Mouse (Mus musculus) mouse embryonic stem cell (cell line): ENCODE measurements around the gene Card9.

ENCODE experiments used
- in situ Hi-C, 2 experiments: fragments of 300-500 bp; cut with MboI; formaldehyde crosslinking; loops; 1 replicate in 1 of 2; 3 replicates in 1 of 2; pipeline ENCODE4 v1.14.3; 2019 to 2020; ENCODE audit warnings: low sequenced_read_pairs in 2 of 2, low pct_unique_long_range_greater_than_20kb in 1 of 2, mixed read lengths in 1 of 2; ENCODE audit not compliant: unreplicated experiment in 1 of 2

Gene Card9

DNA sequence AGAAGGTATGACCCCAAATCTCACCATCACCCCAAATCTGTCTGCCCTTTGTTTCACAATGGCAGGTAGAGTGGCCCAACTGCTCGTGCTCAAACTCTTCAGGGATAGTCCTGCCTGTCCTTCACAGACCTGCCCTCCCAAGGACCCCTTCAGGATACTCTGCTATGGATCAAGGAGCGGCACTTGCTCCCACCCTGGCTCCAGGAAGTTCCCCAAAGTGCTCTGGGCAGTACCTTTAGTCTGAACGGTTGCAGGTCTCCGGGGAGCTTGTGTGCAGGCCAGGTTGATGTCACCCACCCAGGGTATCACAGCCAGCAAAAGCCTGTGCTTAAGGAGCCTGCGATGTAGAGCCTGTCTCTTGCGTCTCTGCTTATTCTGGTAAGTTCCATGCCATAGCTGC, 7.2 kb upstream of the Card9 start:
- in situ Hi-C loops: no loop called here

DNA sequence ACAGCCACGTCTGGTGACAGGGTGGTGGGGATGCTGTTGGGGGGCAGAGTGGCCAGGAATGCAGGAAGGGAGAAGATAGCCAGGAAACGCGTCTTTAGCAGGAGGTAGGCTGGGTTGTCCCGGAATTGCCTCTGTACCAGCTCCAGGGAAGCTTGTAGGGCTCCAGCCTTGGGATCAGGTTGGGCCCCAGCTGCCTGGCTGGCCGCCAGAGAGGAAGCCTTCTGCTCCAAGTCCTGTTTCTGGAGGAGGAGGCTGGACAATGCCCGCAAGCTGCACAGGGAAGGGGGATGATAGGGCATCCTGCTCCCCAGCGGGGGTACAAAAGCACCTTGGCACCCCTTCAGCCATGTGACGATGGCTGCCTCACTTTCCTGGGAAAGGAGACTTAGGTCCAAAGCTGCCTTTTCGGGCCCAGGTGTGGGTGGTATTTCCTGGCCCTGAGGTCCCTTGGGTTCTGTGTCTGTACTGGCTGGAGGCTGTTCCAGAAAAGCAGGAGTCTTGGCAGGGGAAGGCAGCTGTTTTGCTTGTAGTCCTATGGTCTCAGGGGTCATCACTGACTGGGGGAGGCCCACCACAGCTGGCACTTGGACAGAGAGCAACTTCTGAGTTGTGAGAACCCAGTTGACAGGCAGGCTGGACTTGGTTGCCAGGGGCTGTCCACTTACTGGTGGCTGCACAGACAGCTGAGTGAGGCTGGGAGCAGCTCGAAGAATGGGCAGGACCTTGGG, 4.2 kb upstream of the Card9 start:
- in situ Hi-C loops: no loop called here

DNA sequence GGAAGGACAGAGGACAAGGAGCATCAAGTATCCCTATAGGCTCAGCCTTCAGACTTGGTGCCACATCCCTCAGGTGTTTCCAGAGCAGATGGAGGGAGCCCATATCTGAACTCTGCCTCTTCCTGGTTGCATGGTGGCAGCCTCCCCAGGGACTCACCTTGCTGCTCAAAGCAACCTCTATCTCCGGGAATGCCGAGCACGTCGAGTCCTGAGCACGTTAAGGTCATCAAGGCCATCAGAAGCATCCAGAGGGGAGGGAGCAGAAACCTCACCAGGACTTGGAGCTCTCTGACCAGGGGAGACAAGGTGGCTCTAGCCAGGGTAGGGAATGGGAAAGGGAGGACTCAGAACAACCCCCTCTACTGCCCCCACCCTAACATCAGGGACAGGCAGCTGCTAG, 2.8 kb upstream of the Card9 start:
- in situ Hi-C loops: no loop called here

DNA sequence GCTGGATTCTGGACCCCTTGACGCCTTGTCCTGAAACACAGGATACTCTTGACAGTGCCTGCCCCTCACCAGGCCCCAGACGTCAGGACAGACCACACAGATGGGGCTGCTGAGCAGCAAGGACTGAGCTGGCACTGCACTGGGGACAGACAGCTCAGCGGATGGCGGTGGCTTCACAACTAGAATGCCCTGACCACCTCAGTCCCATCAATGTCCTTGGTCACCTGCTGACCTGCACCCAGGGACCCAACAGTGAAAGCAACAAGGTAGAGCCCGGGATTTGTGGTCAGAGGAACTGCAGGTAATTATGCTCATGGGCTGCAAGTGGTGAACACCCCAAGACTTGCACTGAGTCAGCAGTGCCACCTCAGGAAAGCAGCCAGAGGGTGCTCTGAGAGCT, 2.3 kb upstream of the Card9 start:
- in situ Hi-C loops: no loop called here

DNA sequence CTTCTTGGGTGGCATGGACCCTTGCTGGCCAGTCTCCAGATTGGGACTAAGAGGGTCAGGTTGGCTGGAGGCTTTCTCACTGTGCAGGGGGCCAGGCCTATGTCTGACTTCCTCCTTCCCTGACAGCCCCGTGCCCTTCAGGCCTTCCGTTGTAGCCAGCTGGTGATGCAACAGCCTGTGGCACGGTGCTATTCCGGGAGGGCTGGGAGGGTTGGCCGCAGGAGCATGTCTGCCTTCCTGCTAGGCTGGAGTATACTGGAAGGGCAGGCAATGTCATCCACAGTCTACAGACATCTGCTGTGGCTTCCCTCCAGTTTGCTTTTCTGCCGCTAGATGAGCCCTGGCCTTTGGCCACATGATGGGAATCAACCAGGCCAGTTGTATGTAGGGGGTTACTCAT, 735 bp downstream of the Card9 start:
- in situ Hi-C loops: no loop called here

DNA sequence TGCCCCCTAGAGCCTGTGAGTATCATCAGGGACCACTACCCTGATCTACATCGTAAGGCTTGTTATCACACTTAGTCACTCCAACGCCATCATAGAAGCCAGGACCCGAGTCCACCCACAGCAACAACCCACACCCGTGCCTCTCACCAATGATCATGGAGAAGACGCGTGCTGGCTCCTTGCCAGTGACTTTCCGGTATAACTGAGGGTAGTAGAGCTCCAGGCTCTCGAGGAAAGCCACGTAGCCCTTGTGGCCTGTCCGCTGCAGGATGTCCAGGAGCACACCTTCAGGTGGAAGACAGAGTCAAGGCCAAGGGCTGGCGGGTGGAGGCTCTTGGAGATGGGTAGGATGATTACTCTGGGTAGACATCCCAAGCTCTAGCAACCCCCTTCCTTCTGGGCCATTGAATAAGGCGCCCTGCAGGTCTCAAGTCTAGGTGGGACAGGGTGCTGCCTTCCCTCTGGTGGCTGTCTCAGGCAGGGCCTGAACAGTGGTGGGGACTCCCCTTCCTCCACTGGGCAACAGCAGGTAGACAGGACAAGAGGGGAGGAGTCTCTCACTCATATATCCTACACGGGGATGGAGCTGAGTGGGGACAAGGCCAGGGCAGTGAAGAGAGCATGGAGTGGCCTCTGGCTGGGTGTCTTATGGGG, 1.9 kb downstream of the Card9 start:
- in situ Hi-C loops: no loop called here

DNA sequence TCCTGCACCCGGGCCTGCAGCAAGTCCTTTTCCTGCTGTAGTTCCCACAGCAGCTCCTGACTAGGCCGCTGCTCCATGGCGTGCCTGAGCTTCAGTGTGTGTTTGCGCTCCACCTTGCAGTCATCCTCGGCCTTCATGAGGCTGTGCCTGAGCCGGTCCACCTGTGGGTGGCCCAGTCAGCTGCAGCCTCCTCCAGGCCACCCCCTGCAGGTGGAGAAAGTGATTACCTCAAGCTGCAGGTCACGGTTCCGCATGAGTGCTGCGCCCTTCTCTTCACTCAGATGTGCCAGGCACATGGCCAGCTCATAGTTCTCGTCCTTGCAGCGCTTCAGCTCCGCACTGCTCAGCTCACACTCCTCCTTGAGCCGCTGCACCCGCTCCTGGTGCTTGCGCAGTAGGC, 3.2 kb downstream of the Card9 start:
- in situ Hi-C loops: no loop called here

DNA sequence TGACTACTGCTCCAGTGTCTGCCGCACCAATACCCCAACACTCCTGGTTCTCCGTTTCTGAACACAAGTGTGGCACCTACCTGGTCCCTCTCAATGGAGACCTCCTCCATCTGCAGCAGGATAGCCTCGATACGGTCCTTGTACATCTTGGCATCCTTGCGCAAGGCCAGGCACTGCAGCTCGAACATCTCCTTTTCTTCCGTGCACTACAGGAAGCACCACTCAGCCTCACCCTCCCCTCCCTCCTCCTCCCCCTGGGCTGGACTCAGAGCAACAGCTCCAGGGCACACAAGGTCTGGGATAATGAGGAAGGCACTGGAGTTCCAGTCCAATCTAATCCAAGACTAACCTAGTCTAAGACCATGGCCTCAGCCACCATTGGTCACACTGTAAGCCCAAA, 4.0 kb downstream of the Card9 start:
- in situ Hi-C loops: no loop called here

DNA sequence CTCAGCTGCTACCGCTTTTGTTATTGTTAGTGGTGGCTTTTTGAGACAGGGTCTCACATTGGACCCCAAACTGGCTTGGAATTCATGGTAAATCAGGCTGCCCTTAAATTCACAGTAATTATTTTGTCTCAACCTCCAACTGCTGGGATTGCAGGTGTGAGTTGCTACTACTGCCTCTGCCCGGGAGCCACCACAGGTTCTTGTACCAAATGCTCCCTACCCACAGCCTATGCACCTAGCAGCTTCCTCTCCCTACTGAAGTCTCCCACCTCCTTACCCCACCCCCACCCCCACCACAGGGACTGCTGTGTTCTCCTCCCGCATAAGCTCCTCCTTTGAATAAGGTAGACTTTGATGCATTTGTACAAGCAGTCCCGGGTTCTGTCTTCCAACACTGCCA, 4.5 kb downstream of the Card9 start:
- in situ Hi-C loops: no loop called here

DNA sequence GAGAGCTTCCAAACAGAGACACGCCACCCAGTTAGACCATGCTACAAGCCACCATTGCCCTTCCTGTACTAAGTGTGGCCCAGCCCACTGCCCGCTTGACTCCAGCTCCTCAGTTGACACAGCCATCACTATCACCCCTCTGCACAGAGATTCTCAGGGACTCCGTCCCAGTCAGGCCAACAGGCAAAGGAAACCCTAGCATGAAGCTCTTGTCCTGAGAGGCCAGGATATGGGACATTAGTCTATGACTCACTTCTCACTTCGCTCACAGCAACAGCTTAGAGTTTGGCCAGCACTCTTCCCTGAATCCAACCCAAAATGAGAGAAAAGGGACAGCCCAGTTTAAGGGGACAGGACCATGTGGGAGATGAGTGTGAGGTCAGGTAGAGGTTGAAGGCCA, 6.3 kb downstream of the Card9 start:
- in situ Hi-C loops: no loop called here

DNA sequence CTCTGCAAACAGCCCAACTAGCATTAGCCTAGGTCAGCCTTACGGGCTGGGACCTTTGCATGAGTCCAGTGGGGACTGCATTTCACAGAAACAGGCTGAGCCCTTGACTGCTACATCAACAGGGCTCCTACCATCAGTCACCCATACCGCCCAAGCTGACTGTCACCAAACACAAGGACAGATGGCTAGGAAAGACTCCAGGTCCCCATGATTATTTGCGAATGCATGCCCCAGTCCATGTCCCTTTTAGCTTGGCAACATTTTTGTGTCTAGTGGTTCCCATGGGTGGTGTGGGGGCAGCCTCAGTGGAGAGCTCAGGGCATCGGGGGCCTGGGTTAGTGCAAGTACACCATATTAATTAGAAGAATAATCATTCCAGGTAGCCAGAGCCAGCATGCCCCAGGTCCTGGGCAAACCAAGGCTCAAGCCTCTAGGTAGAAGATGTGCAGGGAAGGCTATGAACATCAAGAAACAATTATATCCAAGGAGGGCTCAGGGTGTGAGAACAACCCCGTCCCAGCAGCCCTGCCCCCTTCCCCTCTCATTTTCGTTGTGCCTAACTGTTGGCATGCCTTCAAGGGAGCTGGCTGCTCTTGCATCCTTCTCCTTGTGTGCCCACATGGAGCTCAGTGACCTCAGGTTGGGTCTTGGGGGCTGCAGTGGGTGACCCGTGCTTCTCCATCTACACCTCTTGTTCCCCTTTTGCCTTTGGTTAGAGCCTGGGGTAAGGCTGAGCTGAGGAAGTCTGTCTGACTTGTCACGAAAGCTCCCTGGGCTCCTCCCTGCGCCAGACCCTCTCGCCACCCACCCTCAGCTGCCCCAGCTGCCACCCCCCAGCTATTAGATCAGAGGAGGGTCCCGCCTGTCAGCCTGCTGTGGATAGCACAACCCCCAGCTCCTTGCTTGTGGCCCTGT, 7.4 kb downstream of the Card9 start:
- in situ Hi-C loops: no loop called here

DNA sequence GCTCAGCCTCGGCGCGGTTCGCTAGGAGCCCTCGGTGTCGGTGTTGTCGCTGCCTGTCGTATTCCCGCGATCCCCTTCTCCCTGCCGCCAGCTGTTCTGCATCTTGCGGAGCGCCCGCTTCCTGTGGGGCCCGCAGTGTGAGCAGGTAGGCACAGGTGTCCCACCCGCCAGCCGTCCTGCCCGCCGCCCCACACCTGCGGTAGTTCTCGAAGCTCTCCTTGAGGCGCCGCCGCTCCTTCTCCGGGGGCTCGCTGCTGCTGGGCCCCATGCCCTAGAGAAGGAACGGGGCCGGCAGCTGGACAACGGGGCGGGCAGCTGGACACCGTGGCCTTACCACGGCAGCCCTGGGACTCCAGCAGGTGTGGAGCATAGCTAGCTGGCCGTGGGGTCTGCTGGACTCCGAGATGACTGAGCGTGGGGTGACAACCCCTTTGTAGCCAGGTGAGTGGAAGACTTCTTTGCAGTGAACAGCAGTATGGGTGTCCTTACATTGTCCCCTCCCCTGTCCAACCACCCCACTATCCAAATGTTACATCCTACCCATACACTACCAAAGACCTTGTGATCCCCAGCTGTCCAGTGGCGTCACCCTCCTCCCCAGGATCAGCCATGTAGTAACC, 8.3 kb downstream of the Card9 start:
- in situ Hi-C loops: no loop called here

DNA sequence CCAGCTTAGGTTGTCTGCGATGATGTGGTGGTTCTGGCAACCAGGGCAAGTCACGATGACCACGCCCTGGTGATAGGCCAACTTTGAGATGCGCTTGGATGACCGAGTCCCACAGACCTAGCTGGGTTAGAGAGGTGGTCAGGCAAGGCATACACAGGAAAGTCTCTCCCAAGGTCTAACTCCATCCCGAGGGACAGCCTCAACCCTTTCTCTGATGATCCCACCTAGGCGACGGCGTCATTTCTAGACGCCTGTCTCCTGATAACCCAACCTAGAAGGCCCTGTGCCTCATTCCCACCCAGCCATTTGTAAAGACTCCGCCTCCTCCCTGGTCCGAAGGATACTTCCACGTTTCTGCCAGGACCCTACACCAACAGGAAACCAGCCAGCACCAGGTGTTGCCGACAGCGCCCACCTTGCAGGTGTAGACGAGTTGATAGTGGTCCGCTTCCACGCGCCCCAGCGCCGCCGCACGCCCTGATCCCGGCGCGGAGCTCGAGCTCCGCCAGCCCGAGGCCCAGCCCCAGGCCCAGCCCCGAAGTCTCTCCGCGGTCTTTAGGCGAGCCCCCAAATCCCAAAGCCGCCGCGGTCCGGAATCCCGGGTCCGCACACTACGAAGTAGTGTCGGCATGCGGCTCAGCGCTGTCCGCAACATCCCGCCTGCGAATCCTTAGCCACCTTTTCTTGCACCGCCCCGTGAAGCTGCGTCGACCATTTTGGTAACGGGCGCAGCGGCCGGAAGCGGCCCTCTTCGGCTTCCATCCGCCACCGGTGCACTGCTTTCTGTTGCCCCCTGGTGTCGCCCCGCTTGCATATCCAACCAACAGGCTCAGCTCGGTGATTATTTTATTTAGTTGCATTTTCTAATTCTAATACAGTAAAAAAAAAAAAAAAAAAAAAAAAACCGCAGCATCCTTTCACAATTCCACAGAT, 9.1 kb downstream of the Card9 start, which contains the start of gene Dnlz:
TSS of gene Dnlz (minus strand) at position 753 of the 933 bp plus-strand sequence.
- in situ Hi-C loops: no loop called here

DNA sequence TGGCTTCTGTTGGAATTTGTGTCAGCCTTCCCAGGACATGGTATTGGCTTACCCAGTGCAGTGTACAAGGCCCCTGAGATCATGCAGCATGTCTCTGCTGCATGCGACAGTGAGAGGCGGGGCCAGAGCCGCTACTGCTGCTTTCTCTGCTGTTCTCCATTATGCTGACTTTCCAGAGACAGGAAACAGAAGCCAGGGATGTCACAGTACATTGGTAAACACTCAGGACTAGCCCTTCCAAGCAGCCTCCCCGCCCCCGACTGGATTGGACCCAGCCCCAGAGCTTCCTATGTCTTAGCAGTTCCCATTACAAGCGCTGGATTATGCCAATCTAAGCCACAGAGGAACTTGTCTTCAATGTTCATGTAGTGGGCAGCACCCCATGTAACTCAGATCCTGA, 12.5 kb downstream of the Card9 start:
- in situ Hi-C loops: no loop called here

DNA sequence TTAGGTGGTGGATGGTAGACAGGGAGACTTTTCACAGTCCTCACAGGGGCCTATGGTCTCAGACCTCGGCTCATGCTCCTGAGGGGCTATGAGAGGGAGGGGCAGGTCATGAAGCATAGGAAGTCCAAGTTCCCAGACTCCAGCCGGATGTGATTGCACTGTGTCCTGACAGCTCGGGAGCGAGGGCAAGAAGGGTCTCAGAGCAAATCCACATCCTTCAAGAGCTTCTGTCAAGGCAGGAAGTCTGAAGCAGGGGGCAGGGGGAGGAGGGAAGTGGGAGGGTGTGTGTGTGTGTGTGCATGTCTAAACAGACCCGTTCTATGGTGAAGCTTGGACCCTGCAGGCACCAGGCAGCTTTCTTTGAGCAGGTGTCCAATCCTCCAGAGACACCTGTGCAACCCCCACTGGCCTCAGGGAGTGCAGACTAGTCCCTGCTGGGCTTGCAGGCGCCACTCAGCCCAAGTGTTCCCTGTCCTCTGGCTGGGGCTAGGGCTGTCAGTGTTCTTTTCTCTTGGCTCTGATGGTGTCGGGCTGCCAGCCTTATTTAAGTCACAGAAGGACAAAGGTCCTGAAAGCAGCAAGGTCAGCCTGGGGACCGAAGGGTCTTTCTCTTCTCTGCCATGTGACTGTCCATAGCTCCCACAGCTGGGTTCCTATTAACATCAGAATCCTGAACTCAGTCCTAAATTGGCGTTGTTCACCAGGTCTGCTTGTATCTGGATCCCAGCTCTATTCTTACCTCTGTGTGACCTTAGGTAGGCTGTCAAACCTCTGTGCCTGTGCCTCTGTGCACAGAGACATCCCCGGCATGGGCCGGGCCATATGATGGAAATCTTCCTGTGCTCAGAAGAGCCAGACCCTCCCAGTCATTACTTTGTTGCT, 17.9 kb downstream of the Card9 start:
- in situ Hi-C loops: no loop called here

DNA sequence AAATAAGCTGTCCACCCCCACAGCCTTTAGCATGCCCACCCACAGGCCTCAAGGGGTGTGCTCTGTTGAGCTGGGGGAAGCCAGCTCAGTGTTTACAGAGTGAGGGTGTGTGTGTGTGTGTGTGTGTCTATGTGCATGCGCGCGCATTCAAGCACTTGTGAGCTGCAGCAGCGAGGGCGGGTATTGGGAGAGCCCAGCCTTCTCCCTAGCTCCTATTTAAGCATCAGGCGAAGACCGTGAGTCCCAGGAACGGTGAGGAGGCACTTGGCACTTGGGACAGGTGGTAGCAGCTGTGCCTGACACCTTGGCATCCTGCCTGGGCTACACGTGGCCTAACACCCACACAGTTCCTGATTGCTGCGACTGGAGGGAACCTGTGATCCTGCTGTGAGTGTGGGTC, 18.7 kb downstream of the Card9 start:
- in situ Hi-C loops: no loop called here

DNA sequence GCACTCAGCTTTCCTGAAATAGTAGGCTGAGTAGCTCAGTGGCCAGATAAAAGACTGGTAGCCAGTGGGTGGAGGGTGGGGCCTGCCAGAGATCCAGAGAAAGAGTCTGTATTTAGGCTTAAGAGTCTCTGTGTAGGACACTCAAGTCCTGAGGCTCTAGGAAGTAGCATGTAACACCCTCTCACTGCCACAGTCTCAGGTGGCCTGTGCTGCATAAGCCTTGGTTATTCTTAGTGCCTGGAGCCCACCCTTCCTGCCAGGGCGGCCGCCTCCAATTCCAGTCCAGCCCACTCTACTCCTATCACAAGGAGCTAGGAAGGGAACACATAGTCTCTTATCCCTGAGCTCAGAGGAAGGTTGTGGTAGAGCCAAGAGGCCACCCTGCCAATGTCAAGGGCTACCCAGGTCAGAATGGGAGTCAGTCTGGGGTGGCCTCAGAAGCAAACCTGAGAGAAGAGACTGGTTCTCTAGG, 19.2 kb downstream of the Card9 start:
- in situ Hi-C loops: no loop called here
